Mouse (Mus musculus): ENCODE results near the gene D630003M21Rik.

Gene D630003M21Rik

DNA sequence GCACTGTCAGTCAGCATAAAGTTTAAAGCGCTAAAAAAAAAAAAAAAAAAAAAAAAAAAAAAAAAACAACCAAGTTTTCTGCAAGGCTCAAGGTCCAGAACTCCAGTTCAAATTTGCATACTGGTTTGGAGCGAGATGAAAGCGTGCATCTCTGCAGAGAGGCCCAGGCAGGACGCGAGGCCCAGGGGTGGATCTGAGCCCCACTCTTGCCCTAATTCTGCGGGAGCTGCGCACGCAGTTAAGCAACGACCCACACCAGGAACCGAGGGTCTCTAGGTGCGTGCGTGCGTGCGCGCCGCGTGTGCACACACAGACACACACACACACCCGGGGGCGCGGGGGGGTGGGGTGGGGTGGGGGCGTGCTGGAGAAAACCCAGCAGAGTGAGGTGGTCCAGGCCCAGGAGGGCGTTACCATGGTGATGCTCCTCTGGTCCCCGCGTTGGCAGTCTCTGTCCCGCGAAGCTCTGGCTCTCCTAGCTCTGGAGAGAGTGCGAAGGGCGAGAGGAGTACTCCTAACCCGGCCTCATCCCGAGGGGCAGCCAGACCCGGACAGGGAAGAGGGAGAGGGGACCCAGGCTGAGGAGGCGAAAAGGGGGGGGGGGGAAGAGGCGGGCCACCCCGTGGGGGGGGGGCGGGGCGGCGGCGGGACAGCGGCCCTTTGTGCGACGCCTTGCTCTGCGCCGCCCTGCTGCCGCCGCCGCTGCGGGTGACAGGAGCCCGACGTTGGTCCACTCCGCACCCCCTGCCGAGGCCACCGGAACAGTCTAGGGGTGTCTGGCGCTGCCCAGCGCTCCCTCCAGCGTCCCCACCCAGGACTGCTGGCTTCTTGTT lies at the start of gene D630003M21Rik:
D630003M21Rik (minus strand) TSS at position 553 of the 833 bp plus-strand sequence.
- no peak for DNase-seq (ENCODE audit: low spot score in 2 of 2)

DNA sequence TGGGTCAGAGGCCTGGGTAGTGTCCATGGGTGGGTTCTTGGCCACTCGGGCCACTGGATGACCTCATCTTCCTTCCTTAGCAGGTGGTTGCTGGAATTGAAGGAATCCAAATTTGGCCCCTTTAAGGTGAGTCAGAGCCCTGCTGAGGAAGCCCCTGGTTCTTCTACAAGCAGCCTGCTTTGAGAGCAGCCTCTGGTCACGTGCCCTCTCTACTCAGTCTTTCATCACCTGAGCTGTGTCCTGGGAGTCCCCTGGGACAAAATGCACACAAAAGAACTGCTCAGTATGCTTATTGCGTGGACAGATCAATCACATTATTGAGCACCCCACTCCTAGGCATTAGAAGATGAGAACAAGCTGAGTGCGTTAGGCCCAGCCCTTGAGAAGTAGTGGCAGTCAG lies 47.9 kb upstream of the D630003M21Rik start:
- DNase-seq (ENCODE audit: low spot score in 2 of 2), result no peak

DNA sequence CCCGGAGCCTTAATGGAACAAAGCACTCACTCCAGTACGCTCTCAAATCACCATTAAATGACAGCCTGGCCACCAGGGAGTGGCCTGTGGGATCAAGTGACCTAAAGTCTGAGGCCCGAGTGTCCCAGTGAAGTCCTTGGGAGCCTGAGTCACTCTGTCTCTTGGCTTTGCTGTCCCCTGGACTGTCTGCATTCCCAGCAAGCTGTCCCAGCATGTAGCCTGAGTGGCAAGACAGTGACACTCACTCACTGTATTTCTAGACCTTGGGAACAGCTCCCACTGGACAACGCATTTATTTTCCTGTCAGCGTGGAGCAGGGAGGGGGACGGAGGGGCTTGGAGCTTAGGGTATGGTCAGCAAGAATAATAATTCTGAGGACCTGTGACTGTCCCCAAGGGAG lies 47.4 kb upstream of the D630003M21Rik start:
- DNase-seq (ENCODE audit: low spot score in 2 of 2), result no peak

- DNase-seq (ENCODE audit: low spot score in 2 of 2), result no peak
Observed at GRCm38 (mm10) chr2:158275811-158276210, 46.8 kb upstream of the D630003M21Rik start.

DNA sequence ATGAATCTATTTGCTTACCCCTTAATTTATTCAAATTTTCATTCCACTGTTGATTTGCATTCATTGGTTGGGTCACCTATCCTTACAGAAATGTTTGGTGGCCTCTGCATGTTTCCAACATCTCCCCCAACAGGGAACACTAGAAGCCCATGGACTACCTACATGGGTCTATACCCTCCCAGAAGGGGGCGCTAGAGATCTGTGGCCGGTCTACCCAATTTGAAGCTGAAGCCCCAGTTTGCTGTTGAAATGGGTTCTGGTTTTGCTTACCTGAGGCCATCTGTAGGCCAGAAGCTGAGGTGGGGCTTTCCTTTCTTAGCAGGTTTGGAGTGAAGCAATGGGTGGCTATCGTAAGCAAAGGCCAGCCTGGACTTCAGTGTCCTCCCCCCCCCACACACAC lies 46.3 kb upstream of the D630003M21Rik start:
- DNase-seq (ENCODE audit: low spot score in 2 of 2), result no peak

DNA sequence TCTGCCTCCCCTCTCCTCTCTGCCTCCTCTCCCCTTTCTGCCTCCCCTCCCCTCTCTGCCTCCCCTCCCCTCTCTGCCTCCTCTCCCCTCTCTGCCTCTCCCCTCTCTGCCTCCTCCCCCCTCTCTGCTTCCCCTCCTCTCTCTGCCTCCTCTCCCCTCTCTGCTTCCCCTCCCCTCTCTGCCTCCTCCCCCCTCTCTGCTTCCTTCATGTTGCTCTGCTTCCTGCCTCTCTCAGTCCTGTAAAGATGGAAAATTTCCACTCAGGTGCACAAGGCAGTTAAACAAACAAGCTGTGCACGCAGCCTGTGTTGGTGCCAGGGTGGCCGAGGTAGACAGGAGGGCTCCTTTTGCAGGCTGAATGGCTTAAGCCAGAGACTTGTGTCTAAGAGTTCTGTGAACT lies 44.6 kb upstream of the D630003M21Rik start:
- DNase-seq (ENCODE audit: low spot score in 2 of 2), result no peak

DNA sequence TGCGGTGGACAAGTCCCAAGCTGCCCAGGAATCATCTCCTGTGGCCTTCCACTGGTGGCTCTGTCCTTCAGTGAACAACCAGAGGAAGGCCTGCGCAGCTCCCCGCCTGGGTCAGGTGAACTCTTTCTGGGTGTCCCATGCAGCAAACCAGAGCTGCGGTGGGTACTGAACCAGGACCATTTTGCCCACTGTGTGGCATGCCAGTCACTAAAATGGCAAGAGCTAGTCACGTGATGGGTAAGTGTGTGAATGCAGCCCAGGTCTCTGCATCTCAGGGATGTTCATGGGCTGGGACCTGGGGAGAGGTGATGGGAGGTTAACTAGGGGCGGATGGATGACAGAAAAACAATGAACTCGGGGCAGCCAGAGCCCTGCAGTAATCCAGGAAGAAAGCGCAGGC lies 41.0 kb upstream of the D630003M21Rik start:
- DNase-seq (ENCODE audit: low spot score in 2 of 2), result no peak

DNA sequence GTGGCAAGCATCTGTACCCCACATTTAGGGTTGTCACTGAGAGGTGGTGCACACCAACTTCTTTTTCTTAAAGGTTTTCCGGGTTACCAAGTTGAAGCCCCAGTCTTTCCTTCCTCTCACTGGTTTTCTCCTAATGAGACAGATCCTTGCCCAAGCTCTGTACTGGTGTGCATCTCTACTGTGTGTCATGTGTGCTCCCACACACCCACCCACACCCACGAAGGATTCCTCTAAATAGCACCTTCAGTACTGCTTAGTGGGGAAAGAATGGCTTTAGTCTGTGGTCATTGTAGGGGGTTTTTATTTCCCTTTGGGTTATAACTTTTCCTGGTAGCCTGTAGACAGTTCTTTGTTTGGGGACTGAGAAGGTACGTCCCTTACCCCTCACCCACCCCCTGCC lies 35.9 kb upstream of the D630003M21Rik start:
- DNase-seq (ENCODE audit: low spot score in 2 of 2), result no peak

- no peak for DNase-seq (ENCODE audit: low spot score in 2 of 2)
Observed at GRCm38 (mm10) chr2:158259498-158259897, 30.5 kb upstream of the D630003M21Rik start.

DNA sequence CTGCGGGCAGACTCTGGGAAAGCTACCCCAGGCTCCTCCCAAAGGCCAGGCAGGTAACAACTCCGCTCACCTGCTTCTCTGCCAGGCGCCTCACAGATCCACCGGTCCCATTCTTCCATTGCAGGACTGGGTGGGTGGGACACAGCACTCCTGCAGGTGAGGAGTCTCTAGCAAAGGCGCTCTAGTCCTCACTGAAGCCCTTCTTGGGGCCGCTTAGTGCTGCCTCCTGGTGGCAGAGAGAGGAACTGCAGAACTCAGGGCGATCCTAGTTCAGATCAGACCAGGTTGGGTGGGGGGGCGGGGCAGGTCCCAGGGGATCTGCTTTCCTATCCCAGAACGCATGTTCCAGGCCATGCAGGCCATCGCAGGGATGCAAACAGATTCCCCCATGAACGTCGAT lies 29.8 kb upstream of the D630003M21Rik start:
- DNase-seq (ENCODE audit: low spot score in 2 of 2), result peak; percentile 37 to 74

- DNase-seq (ENCODE audit: low spot score in 2 of 2), result no peak
Observed at GRCm38 (mm10) chr2:158258005-158258418, 29.0 kb upstream of the D630003M21Rik start, which contains the start of gene Bpi. Gene Bpi, plus strand, starts transcription at chr2:158258094.

- peak in 1 of 2 experiments; percentile 40 for DNase-seq (ENCODE audit: low spot score in 2 of 2)
Observed at GRCm38 (mm10) chr2:158256894-158257293, 27.9 kb upstream of the D630003M21Rik start.

GRCm38 (mm10) chr2:158253806-158254205 lies 24.8 kb upstream of the D630003M21Rik start:
- DNase-seq (ENCODE audit: low spot score in 2 of 2), result no peak

- no peak for DNase-seq (ENCODE audit: low spot score in 2 of 2)
Observed at GRCm38 (mm10) chr2:158250558-158250957, 21.5 kb upstream of the D630003M21Rik start.

DNA sequence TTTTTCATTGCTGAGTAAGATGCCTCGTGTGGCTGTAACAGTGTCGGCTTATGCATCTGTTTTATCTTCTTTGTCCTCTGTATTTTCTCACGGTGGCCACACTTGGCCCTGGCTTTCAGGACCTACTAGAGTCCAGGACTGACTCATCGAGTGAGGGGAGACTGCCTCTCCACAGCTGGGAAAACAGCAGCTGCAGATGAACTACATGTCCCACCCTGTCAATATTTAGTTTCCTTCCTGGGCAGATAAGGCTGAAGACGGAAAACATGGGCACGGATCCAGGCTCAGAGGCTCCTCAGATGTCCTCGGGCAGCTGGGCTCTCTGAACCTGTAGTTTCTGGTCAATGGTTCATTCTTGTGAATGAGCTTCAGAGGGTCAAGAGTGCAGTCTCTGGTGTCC lies 19.3 kb upstream of the D630003M21Rik start:
- DNase-seq (ENCODE audit: low spot score in 2 of 2), result peak in 1 of 2 experiments; percentile 54

DNA sequence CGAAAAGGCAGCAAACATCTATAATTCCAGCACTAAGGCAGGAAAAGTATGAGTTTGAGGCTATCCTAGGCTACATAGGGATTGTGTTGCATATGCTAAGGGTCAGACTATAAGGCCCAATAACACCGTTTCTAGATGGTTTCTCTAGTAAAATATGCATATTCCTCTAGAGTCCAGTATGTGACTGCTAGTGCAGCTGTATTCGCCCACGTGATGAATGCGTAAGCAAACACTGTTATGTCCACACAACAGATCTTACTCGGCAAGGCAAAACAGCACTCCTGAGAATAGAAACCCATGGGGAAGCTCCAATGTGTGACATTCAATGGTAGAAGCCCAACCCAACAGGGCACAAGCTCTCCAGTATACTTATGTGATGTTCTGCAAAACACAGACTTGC lies 18.8 kb upstream of the D630003M21Rik start:
- DNase-seq (ENCODE audit: low spot score in 2 of 2), result no peak

DNA sequence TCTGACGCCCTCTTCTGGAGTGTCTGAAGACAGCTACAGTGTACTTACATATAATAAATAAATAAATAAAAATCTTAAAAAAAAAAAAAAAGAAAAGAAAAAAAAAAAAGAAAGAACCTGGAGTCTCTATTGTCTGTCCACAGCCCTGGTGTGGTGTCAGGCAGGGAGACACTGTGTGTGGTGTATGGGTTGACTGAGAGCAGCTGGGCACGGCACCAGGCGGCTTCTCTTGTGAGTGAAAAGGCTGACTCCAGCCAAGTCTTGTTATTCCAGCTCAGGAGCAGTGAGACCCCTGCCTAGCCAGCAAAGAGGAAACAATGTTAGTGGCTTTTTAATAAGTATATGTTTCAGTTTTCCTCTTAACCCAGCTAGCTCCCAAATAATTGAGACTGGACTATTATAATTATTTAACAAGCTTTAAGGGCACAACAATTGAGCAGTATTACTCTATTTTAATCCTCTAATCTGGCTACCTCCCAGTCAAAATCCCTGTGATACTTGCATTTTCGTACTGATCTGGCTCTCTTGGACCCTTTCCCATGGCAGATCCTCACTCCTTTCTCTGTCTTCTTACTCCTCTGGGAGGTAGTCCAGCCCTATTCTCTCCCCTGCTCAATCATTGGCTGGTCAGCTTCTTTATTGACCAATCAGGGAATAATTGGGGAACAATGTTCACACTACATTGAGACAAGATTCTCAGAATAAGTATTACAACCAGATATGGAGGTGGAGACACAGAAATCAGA lies 16.2 kb upstream of the D630003M21Rik start:
- DNase-seq (ENCODE audit: low spot score in 2 of 2), result no peak

DNA sequence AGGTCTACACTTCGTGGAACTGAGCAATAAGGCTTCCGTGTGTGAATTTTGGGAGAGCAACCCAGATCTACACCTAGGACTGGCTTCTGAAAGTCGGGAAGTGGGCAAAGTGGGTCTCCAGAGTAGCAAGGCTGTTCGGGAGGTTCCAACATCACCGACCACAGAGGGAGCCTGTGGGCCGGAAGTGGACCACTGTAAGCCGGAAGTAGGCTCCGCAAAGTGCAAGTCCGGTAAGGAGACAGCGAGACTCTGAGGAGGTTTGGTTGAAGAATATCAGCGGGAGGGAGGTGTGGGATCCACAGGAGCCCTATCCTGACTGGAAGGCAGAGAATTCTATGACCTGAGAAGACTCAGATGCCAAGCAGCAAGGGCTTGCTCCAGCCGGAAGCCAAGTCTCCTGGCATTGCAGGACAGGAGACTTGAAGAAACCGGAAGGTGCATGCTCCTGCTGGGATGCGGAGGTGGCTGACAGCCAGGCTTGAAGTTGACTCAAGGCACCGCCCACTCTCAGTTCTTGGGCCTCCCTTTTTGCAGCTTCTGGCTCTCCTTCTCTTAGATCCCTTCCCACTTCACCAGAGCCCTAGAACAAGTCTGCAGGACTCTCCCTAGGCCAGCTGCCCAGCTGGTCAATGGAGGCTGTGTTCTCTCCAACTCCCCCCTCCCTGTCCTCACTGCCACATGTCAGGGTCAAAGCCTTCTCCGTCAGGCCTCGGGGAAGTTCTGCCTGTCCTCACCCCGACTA lies 14.3 kb upstream of the D630003M21Rik start:
- DNase-seq (ENCODE audit: low spot score in 2 of 2), result peak in 1 of 2 experiments; percentile 58

DNA sequence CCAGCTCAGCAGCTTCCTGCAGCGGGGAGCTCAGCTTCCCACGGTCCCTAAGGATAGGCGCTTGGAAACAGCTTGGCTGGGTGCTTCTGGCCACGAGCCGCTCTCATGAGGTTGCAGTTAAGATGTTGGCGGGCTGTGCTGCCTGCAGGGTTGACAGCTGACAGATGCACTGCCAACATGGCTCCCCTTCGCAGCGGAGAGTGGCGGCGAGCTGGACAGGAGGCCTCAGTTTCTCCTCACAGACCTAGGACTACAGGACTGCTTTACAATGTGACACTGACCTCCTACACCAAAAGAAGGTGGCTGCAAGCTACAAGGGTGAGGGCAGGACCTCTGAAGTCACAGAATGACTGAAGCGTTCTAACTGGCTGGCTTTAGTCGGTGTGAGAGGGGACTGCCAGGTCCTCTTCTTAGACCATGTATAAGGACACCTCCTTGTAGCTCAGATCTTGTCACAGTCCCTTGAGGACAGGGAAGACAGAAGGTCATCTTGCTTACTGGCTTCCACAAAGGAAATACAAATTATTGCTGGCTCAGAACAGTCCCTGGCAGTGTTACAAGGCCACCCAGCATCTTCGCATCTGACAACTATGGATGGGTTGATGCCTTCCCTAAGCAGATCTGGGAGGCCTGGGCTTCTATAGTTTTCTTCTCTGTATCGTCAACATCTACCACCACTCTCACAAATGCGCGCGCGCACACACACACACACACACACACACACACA lies 13.3 kb upstream of the D630003M21Rik start:
- no peak for DNase-seq (ENCODE audit: low spot score in 2 of 2)

GRCm38 (mm10) chr2:158241126-158241738 lies 12.2 kb upstream of the D630003M21Rik start:
- no peak for DNase-seq (ENCODE audit: low spot score in 2 of 2)

DNA sequence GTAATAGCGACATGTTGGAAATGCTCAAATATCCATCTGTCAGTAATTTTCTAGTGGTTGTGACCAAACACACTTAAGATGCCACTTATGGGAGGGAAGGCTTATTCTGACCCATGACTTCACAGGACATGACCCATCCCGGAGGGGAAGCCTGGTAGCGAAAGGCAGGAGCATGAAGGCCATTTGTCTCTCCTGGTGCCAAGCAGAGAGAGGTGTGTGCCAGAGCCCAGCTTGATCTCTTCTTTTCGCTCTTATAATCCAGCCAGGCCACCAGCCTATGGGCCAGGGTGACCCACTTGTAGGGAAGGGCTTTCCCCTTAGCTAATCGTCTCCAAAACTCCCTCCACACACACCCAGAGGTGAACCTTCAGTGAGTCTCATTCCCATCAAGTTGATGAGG lies 9.1 kb upstream of the D630003M21Rik start:
- DNase-seq (ENCODE audit: low spot score in 2 of 2), result no peak

Data from urinary bladder, postnatal 4 days (tissue).